Mouse (Mus musculus) hindbrain, embryonic 11.5 days (tissue): ENCODE measurements around the gene Msantd1. TPM values are rescaled to one million over a fixed set of nuclear protein-coding genes. Genes with fewer than 3 reads are reported as not detected.

Experiments
- ATAC-seq: fragments of 200-750 bp; cut with Nextera tagmentation; 2 replicates; pipeline ENCODE4 v1.8.0; 2017; ENCODE audit warnings: mild to moderate bottlenecking, moderate TSS enrichment, moderate library complexity; ENCODE audit not compliant: low FRiP score
- DNase-seq: peaks from one replicate; pipeline ENCODE4 v3.0.0-alpha.2; 2015; ENCODE audit warnings: low spot score
- H3K27ac ChIP-seq: fragments of 300-500 bp; sonication (generic); 2 replicates; pipeline ENCODE4 v1.5.1; 2014; ENCODE audit warnings: mild to moderate bottlenecking, low read depth, low read length
- H3K27me3 ChIP-seq: fragments of 300-500 bp; sonication (generic); 2 replicates; pipeline ENCODE4 v1.6.1; 2014; ENCODE audit warnings: mild to moderate bottlenecking, low read length, moderate library complexity, mixed read lengths; ENCODE audit not compliant: control insufficient read depth, insufficient read depth
- H3K36me3 ChIP-seq: fragments of 300-500 bp; sonication (generic); 2 replicates; pipeline ENCODE4 v1.6.1; 2014; ENCODE audit warnings: mild to moderate bottlenecking, low read length, moderate library complexity, mixed read lengths; ENCODE audit not compliant: control insufficient read depth, insufficient read depth
- H3K4me1 ChIP-seq: fragments of 300-500 bp; sonication (generic); replicated peaks from 2 replicates; pipeline ENCODE4 v1.6.1; 2014; ENCODE audit warnings: low read length, mixed read lengths; ENCODE audit not compliant: control insufficient read depth, insufficient read depth
- H3K4me2 ChIP-seq: fragments of 300-500 bp; sonication (generic); replicated peaks from 2 replicates; pipeline ENCODE4 v1.6.1; 2014; ENCODE audit warnings: mild to moderate bottlenecking, low read depth, low read length
- H3K4me3 ChIP-seq: fragments of 300-500 bp; sonication (generic); 2 replicates; pipeline ENCODE4 v1.5.1; 2014; ENCODE audit warnings: low read depth, low read length
- H3K9ac ChIP-seq: fragments of 300-500 bp; sonication (generic); 2 replicates; pipeline ENCODE4 v1.6.1; 2014; ENCODE audit warnings: low read depth, low read length
- H3K9me3 ChIP-seq: fragments of 300-500 bp; sonication (generic); 2 replicates; pipeline ENCODE4 v1.6.1; 2016; ENCODE audit warnings: low read length; ENCODE audit not compliant: control insufficient read depth
- WGBS: fragments of 180-500 bp; shearing (Covaris S2); extraction: QIAGEN DNeasy Blood & Tissue Kit; methylation state at CpG from one replicate; pipeline ENCODE4 v1.1.7; 2014; 5-methylcytosine and 5-hydroxymethylcytosine counted together
- polyA plus RNA-seq: library from polyadenylated mRNA; unstranded; fragments of >200 nt; fragmentation: Nextera tagmentation; extraction: Ambion mirVana; gene quantifications from 2 replicates; pipeline ENCODE4 v1.2.1, GENCODE M21; 2014

Gene Msantd1
- polyA plus RNA-seq, 1 experiment from 2014 or later, result 1.7 TPM

DNA sequence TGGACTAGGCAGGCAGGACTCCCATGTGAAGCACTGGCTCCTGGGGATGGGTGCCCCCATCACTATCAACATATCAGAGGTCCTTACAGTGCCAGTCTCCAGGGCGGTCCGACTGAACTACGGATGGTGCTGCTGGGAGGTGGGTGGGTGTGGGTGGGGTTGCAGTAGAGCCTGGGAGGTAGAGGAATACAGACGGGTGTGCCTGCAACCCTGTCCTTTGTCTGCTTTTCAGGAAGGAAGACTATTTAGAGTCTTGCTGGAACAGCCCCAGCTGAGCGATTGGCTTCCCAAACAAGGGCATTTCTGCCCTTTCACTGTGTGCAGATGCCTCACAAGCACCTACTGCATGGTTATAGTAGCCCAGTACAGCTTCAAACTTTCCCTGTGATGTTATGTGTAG, 60.6 kb downstream of the Msantd1 start:
- H3K4me2 ChIP-seq, result no peak overlapping the region
- no peak overlapping the region for H3K9ac ChIP-seq
- ATAC-seq (no peak), DNase-seq (no peak)
- peaks cover 15% of the 10 kb centered on the region for H3K36me3 ChIP-seq
- H3K9me3 ChIP-seq, result no peaks in the 10 kb centered on the region
- H3K4me3 ChIP-seq, result no peak overlapping the region
- no peaks in the 10 kb centered on the region for H3K27me3 ChIP-seq
- H3K27ac ChIP-seq, result no peak overlapping the region
- H3K4me1 ChIP-seq, result no peaks in the 10 kb centered on the region
- 88% methylated on average over 5 of the region's 5 CpGs for WGBS

GRCm38 (mm10) chr5:34972471-34972870, 64.7 kb downstream of the Msantd1 start:
- H3K4me2 ChIP-seq, result no peak overlapping the region
- no peak overlapping the region for H3K9ac ChIP-seq
- 92% methylated on average over 3 of the region's 3 CpGs for WGBS
- no peaks in the 10 kb centered on the region for H3K9me3 ChIP-seq
- H3K4me3 ChIP-seq, result no peak overlapping the region
- ATAC-seq (no peak), DNase-seq (no peak)
- no peaks in the 10 kb centered on the region for H3K4me1 ChIP-seq
- peaks cover 12% of the 10 kb centered on the region; the same call in 1 of the 2 replicates for H3K36me3 ChIP-seq
- no peak overlapping the region for H3K27ac ChIP-seq
- no peaks in the 10 kb centered on the region for H3K27me3 ChIP-seq

Other genes with a start within 250 kb of the Msantd1 start
- 31.0 and 32.6 TPM in 2 replicates for gene Nop14, start 247.9 kb upstream of the Msantd1 start, polyA plus RNA-seq
- gene Grk4, start 247.6 kb upstream of the Msantd1 start, polyA plus RNA-seq, result 2.2 TPM in 2 replicates
- 16.2 and 24.6 TPM in 2 replicates for gene Htt, start 146.3 kb upstream of the Msantd1 start, polyA plus RNA-seq
- gene Rgs12, start 41.4 kb downstream of the Msantd1 start, polyA plus RNA-seq, result 37.1 and 41.4 TPM in 2 replicates
- gene Hgfac, start 133.5 kb downstream of the Msantd1 start, polyA plus RNA-seq, result 0.34 and 0.47 TPM in 2 replicates
- 0.11 TPM in 1 of 2 replicates, not detected in the other for gene Dok7, start 148.8 kb downstream of the Msantd1 start, polyA plus RNA-seq
- 104 TPM in 2 replicates for gene Lrpap1, start 197.8 kb downstream of the Msantd1 start, polyA plus RNA-seq